Mouse (Mus musculus): ENCODE measurements around the gene Ago3. TPM values are rescaled to one million over a fixed set of nuclear protein-coding genes. Genes with fewer than 3 reads are reported as not detected.

Gene Ago3
- 15.2 and 17.1 TPM in 2 replicates for polyA plus RNA-seq (2015; fragmentation: Nextera tagmentation; extraction: Ambion mirVana)

DNA sequence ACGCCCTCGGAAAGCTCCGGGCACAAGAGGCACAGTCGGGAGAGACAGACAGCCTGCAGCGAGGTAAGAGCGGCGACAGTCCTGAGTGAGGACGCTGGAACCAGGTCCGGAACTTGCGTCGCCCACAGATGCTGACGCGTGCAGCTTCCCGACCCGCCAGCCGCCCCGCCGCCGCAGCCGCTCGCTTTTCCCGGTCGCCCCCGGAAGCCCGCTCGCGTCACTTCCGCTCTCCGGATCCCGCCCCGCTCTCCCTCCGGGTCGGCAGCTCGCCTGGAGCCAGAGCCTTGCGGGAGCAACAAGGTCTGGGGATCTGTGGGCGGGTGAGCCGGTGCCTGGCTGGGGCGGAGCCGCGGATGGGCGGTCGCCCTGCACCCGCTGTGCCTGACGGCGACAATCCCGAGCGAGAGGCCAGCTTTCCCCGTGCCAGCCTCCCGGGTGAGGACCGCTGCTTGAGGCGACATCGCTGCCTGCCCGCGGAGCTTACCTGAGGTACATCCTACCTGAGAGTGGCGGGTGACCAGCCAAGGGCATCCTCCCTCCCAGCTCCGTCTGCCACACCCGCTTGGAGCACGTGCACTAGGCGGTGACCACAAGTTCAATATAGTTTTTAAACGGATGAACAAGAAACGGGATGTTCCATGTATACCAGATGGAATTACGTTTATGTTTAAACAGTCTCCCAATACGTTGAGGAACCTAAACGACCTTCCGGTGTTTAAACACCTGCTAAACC lies at the start of gene Ago3:
Gene Ago3 (minus strand): TSS at position 210 of the 733 bp plus-strand sequence.
- ATAC-seq (ENCODE audit: insufficient number of reproducible peaks, low FRiP score, low TSS enrichment, low read depth) = peak; percentile 88
- peak within 1 kb of the TSS; percentile 92 for H3K9ac ChIP-seq
- WGBS = under 1% methylated on average over 65 of the region's 65 CpGs
- H3K27me3 ChIP-seq = no peaks in the 10 kb centered on the region
- no peaks in the 10 kb centered on the region for H3K36me3 ChIP-seq
- H3K4me1 ChIP-seq = peaks cover 7% of the 10 kb centered on the region
- H3K4me3 ChIP-seq = peak within 1 kb of the TSS; percentile 89
- peak within 1 kb of the TSS; percentile 78 for H3K4me2 ChIP-seq
- H3K27ac ChIP-seq = peak within 1 kb of the TSS; percentile 90
- no peaks in the 10 kb centered on the region for H3K9me3 ChIP-seq

DNA sequence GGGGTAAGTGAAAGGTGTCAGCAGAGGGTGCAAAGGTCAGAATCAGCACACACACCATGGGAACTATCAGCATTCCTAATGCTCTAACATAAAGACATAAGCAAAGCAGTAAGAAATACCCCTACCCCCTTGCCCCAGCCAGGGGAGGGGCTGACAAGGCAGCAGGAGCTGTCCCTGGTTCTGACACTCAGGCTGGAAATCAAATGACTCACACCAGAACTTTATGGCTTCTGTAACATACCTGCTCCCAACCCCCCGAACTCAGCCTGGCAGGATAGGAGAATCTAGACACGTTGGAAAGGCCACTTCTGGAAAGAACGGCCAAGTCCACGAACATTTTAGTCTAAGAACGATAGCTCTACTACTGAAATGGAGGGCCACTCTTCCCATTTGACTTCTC lies 43.7 kb upstream of the Ago3 start:
- peaks cover 5% of the 10 kb centered on the region; the same call in 1 of the 2 replicates for H3K4me1 ChIP-seq
- no peaks in the 10 kb centered on the region for H3K27me3 ChIP-seq
- no peak for ATAC-seq (ENCODE audit: insufficient number of reproducible peaks, low FRiP score, low TSS enrichment, low read depth)
- no peaks in the 10 kb centered on the region for H3K36me3 ChIP-seq
- no peak overlapping the region for H3K4me3 ChIP-seq
- H3K27ac ChIP-seq = no peak overlapping the region
- H3K9ac ChIP-seq = no peak overlapping the region
- no peaks in the 10 kb centered on the region for H3K9me3 ChIP-seq
- no peak overlapping the region for H3K4me2 ChIP-seq
- WGBS = 41% methylated on average over 5 of the region's 5 CpGs

DNA sequence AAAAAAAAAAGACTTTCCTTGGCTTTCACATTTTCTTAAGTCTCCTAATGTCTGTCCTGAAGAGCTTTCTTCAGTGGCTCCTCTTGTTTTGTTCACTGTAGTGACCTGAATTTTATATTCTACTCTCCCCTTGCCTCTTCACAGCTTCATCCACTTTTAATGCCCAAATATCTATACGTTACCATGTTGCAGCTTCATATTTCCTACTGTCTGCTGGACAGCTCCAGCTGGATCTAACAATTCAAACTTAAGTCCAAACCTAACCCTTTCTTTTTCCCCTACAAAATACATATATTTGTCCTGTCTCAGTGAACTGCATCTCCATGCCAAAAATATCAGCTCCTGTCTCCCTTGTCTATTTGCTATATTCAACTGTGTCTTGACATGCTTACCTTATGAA lies 40.0 kb upstream of the Ago3 start:
- Histone ChIP-seq H3K27me3 (no peaks in the 10 kb centered on the region), H3K36me3 (no peaks in the 10 kb centered on the region), H3K4me3 (no peak overlapping the region), H3K4me2 (no peak overlapping the region), H3K9ac (no peak overlapping the region), H3K9me3 (no peaks in the 10 kb centered on the region), H3K27ac (no peak overlapping the region), H3K4me1 (peaks cover 29% of the 10 kb centered on the region)
- no peak for ATAC-seq (ENCODE audit: insufficient number of reproducible peaks, low FRiP score, low TSS enrichment, low read depth)
- WGBS = 51% methylated on average over 1 of the region's 1 CpGs

DNA sequence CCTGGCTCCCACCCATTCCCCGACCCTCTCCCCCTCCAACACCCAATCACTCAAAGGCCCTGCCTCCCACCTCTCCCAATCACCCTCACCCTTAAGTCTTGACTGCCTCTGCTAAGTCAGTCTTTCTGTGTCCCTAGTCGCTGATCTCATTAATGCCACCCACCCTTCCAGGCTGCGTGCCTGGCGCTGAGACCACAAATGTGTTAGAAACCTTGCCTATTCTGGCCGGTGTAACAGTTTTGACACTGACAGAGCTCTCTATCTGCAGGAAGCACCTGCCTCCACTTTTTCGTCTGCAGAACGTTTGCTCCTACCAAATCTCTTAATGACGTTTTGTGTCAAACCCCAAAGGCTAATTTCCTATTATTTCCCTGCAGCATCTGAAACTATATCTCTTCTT lies 39.6 kb upstream of the Ago3 start:
- ATAC-seq (ENCODE audit: insufficient number of reproducible peaks, low FRiP score, low TSS enrichment, low read depth) = no peak; the same call in 1 of the 2 replicates
- H3K36me3 ChIP-seq = no peaks in the 10 kb centered on the region
- no peaks in the 10 kb centered on the region for H3K27me3 ChIP-seq
- H3K4me1 ChIP-seq = peaks cover 29% of the 10 kb centered on the region
- H3K9ac ChIP-seq = no peak overlapping the region
- H3K27ac ChIP-seq = peak overlapping the region; percentile 57; the same call in 1 of the 2 replicates
- peak overlapping the region; percentile 89 for H3K4me3 ChIP-seq
- WGBS = 8% methylated on average over 8 of the region's 8 CpGs
- H3K4me2 ChIP-seq = peak overlapping the region; percentile 84
- no peaks in the 10 kb centered on the region for H3K9me3 ChIP-seq

DNA sequence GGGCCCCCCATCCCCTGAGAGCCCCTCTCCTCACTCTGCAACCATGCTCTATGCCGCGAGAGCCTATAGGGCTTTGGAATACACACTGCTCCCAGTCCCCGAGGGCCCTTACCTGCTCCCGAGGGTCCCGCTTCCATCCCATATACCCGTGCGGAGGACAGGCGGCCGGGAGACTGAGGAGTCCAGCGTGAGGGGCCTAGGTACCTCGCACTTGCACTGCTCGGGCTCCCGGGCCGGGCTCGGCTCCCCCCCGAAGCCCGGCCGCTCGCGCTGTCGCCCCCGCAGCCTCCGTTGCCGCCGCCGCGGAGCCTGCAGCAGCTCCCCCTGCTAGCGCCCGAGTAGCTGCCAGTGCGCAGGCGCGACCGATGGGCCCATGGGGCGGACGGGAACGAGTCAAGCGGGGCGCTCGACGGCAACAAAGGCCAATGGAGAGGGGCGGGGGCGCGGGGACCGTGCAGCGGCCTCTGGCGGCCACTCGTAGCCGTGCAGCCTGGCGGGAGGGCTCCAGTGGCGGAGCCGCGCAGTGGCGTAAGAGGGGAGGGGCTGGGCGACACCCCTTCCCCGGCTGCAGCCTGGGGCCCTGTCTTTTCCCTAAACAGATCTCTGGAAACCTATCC lies 39.0 kb upstream of the Ago3 start, which contains the start of gene Ago1:
Gene Ago1 (minus strand): TSS at position 299 of the 617 bp plus-strand sequence.
- H3K4me1 ChIP-seq = peaks cover 29% of the 10 kb centered on the region
- H3K9ac ChIP-seq = peak within 1 kb of the TSS; percentile 90
- no peaks in the 10 kb centered on the region for H3K36me3 ChIP-seq
- ATAC-seq (ENCODE audit: insufficient number of reproducible peaks, low FRiP score, low TSS enrichment, low read depth) = peak; percentile 87
- H3K9me3 ChIP-seq = no peaks in the 10 kb centered on the region
- H3K27me3 ChIP-seq = no peaks in the 10 kb centered on the region
- H3K4me2 ChIP-seq = peak within 1 kb of the TSS; percentile 84
- H3K27ac ChIP-seq = peak within 1 kb of the TSS; percentile 82
- H3K4me3 ChIP-seq = peak within 1 kb of the TSS; percentile 89
- WGBS = under 1% methylated on average over 54 of the region's 55 CpGs

DNA sequence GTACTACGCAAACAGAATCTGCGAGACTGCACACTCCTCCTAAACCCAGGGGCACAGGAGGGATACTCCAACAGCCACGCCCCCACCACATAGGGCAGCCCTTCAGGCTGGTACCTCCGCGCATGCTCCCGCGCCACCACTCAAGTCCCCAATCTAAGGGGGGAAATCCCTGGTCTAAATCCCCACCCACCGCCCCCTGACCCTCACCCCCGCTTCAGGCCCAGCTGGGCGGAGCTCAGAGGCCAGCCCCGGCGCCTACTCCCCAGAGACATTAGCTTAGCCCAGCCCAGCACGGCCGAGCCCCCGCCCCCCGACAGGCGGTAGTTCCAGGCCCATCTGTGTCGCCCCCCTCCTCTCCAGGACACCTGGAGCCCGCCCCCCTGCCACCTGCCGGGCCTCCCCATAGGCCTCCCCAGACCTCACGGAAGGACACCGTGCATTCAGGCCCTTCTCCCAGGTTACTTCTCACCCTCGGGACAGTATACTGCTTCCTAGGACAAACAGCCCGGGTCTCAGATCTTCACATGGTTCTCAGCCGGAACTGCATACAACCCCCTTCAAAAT lies 38.4 kb upstream of the Ago3 start:
- WGBS = under 1% methylated on average over 23 of the region's 25 CpGs
- peak overlapping the region; percentile 90 for H3K9ac ChIP-seq
- peak; percentile 30; the same call in 1 of the 2 replicates for ATAC-seq (ENCODE audit: insufficient number of reproducible peaks, low FRiP score, low TSS enrichment, low read depth)
- H3K9me3 ChIP-seq = no peaks in the 10 kb centered on the region
- H3K27ac ChIP-seq = peak overlapping the region; percentile 82
- H3K4me3 ChIP-seq = peak overlapping the region; percentile 89
- peak overlapping the region; percentile 84 for H3K4me2 ChIP-seq
- H3K4me1 ChIP-seq = peaks cover 29% of the 10 kb centered on the region
- no peaks in the 10 kb centered on the region for H3K36me3 ChIP-seq
- H3K27me3 ChIP-seq = no peaks in the 10 kb centered on the region

DNA sequence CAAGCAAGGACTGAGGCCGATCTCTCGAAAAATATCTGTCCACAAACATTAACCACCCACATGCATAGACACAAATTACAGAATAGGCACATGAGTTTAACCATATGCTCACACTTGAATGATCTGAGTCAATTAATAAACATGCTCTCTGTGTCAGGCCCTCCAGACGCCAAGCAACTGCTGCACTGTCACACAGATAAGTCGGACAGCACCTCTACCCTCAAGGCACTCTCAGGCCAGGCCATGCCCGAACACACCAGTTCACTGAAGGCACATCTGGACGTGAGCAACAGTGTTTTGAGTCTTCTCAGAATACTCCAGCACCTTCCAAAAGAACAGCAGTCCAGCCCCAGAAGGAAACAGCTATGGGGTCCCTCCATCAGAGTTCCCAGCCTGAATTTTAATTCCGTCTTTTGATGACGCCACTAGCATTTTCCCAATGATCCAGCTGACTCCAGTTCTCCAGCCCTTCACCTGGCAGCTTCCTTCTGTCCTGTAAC lies 36.9 kb upstream of the Ago3 start:
- H3K4me1 ChIP-seq = peaks cover 29% of the 10 kb centered on the region
- H3K9ac ChIP-seq = no peak overlapping the region
- H3K36me3 ChIP-seq = no peaks in the 10 kb centered on the region
- WGBS = 39% methylated on average over 8 of the region's 8 CpGs
- no peaks in the 10 kb centered on the region for H3K9me3 ChIP-seq
- H3K27ac ChIP-seq = no peak overlapping the region
- H3K27me3 ChIP-seq = no peaks in the 10 kb centered on the region
- no peak overlapping the region for H3K4me2 ChIP-seq
- no peak overlapping the region for H3K4me3 ChIP-seq
- no peak for ATAC-seq (ENCODE audit: insufficient number of reproducible peaks, low FRiP score, low TSS enrichment, low read depth)

DNA sequence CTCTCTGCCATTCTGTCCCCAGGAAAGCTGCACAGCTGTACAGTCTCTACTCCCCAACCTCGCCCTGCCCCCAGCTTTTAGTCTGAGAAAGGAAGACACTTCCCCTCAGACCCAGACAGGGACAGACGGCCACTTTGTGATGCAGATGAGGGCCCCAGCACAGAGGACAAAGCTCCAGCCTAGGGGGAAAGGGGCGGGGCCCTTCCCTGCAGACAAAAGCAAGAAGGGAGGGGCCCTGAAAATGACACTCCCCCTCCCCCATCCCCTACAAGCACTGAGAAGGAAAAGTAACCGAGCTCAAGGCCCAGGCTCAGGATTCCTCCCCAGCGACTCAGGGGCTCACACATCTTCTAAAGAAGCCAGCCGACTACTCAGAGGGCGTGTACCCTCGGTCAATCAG lies 36.5 kb upstream of the Ago3 start:
- no peak overlapping the region for H3K4me3 ChIP-seq
- H3K36me3 ChIP-seq = no peaks in the 10 kb centered on the region; the same call in 1 of the 2 replicates
- no peak overlapping the region for H3K27ac ChIP-seq
- no peak overlapping the region for H3K4me2 ChIP-seq
- 20% methylated on average over 8 of the region's 8 CpGs for WGBS
- no peak overlapping the region for H3K9ac ChIP-seq
- ATAC-seq (ENCODE audit: insufficient number of reproducible peaks, low FRiP score, low TSS enrichment, low read depth) = no peak
- peaks cover 29% of the 10 kb centered on the region for H3K4me1 ChIP-seq
- no peaks in the 10 kb centered on the region for H3K27me3 ChIP-seq
- no peaks in the 10 kb centered on the region for H3K9me3 ChIP-seq

DNA sequence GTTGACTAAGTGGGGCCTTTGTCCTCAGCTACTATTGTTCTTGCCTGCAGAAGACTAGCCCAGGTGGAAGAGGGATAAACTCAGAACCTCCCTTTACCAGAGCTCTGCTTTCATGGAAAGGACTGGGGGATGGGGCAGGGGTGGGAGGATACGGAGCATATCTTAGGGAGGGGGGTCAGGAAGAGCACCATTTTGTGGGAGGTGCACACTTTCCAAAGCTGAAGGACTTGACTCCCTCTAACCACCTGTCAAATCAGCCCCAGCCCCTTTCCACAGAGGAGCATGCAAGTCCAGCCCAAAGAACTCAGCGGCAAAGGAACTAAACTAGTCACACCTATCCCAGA lies 35.5 kb upstream of the Ago3 start:
- H3K27ac ChIP-seq = no peak overlapping the region
- 31% methylated on average over 2 of the region's 2 CpGs for WGBS
- H3K27me3 ChIP-seq = no peaks in the 10 kb centered on the region
- H3K9ac ChIP-seq = no peak overlapping the region
- peaks cover 29% of the 10 kb centered on the region for H3K4me1 ChIP-seq
- no peak overlapping the region for H3K4me2 ChIP-seq
- ATAC-seq (ENCODE audit: insufficient number of reproducible peaks, low FRiP score, low TSS enrichment, low read depth) = no peak
- H3K9me3 ChIP-seq = no peaks in the 10 kb centered on the region
- peaks cover 8% of the 10 kb centered on the region for H3K36me3 ChIP-seq
- no peak overlapping the region for H3K4me3 ChIP-seq

DNA sequence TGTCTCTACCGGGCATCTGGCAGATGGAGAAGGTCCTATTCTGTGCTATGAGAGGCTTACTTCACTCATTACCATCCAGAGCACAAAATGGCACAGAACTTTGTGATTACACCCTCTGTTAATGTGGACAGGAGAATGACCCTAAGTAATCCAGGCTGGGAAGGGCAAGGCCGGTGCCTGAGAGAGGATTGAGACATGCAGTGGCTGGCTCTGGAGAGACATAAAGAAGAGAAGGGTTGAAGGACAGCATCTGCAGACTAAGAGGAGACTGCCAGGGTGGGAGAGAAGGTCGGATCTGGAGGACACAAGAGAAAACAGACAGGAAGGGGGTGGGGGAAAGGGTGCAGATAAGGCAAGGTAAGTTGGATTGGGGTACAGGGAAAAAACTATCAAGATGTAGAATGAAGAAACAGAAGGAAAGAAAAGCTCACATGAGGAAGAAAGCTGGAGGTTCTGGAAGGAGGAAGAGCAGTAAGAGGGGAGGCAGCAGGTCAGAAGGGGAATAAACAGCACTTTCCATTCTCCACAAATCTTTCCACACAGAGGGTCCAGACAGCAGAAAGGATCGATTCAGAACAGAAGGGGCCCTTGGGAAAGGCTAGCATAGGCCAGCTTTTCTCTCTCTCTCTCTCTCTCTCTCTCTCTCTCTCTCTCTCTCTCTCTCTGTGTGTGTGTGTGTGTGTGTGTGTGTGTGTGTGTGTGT lies 35.0 kb upstream of the Ago3 start:
- no peak overlapping the region for H3K4me3 ChIP-seq
- WGBS = 40% methylated on average over 4 of the region's 4 CpGs
- no peak overlapping the region for H3K4me2 ChIP-seq
- no peak overlapping the region for H3K27ac ChIP-seq
- H3K4me1 ChIP-seq = peaks cover 29% of the 10 kb centered on the region
- no peaks in the 10 kb centered on the region for H3K27me3 ChIP-seq
- peaks cover 13% of the 10 kb centered on the region for H3K36me3 ChIP-seq
- H3K9me3 ChIP-seq = no peaks in the 10 kb centered on the region
- ATAC-seq (ENCODE audit: insufficient number of reproducible peaks, low FRiP score, low TSS enrichment, low read depth) = no peak
- H3K9ac ChIP-seq = no peak overlapping the region

DNA sequence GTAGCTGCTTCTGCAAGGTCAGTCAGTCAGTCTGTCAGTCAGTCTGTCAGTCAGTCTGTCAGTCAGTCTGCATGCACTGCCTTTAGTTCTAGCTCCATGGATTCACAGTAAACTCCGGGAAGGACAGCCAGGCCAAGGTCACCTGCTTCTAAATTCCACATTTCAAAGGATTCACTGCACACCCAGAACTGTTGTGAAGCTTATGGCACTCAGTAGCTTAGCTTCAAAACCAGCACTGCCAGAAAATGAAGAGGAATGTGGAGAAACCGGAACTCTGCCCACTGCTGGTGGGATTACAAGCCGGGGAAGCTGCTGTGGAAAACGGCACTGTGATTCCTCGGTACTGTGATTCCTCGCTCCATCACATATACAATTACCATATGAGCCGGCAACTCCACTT lies 26.1 kb upstream of the Ago3 start:
- Histone ChIP-seq H3K4me2 (no peak overlapping the region), H3K4me3 (no peak overlapping the region), H3K4me1 (no peaks in the 10 kb centered on the region), H3K9ac (no peak overlapping the region), H3K9me3 (no peaks in the 10 kb centered on the region), H3K27ac (no peak overlapping the region), H3K27me3 (no peaks in the 10 kb centered on the region), H3K36me3 (peaks cover 83% of the 10 kb centered on the region)
- ATAC-seq (ENCODE audit: insufficient number of reproducible peaks, low FRiP score, low TSS enrichment, low read depth) = no peak
- 90% methylated on average over 7 of the region's 7 CpGs for WGBS

All from limb, embryonic 15.5 days (tissue).